Mouse (Mus musculus) olfactory bulb, adult 2 months (tissue): ENCODE measurements around the gene Dstyk.

Experiments
- CTCF ChIP-seq: fragments of 200-500 bp; IDR thresholded peaks from 2 replicates; pipeline ENCODE4 v1.5.1; 2012; ENCODE audit warnings: low read depth, mild to moderate bottlenecking, low read length, moderate library complexity; ENCODE audit not compliant: insufficient read depth
- POLR2A ChIP-seq: fragments of 200-500 bp; IDR thresholded peaks from 2 replicates; pipeline ENCODE4 v1.6.1; 2012; ENCODE audit warnings: mild to moderate bottlenecking, low read depth, low read length, moderate library complexity; ENCODE audit not compliant: insufficient read depth

GRCm38 (mm10) chr1:132449742-132450141, 32.4 kb downstream of the Dstyk start:
- TF ChIP-seq POLR2A = no peak
- no peak for TF ChIP-seq CTCF
